Mouse (Mus musculus): ENCODE results near the gene Zfp937. TPM values are rescaled to one million over a fixed set of nuclear protein-coding genes. Genes with fewer than 3 reads are reported as not detected.
"Not testable (repeated sequence)": the region's sequence is repeated elsewhere in the genome, so short reads cannot be mapped to it uniquely, and the experiment has no call there.

Zfp937 gene
- total and polyA plus RNA-seq, 3 experiments: 0.20 to 1.7 (median 1.5) TPM

GRCm38 (mm10) chr2:150243211-150243610 lies 25.3 kb downstream of the Zfp937 start:
- no peaks in the 10 kb centered on the region for H3K36me3 ChIP-seq (ENCODE audit: control insufficient read depth, insufficient read depth, low read length)
- intact Hi-C loops (cut with DNase I): no loop called here
- WGBS: 82% methylated on average over 2 of the region's 2 CpGs
- H3K9ac ChIP-seq (ENCODE audit: low read depth, low read length): no peak overlapping the region
- H3K4me3 ChIP-seq: no peak overlapping the region
- DNase-seq: no peak
- H3K27me3 ChIP-seq (ENCODE audit: control insufficient read depth, insufficient read depth, low read length): no peaks in the 10 kb centered on the region
- no peaks in the 10 kb centered on the region for H3K4me1 ChIP-seq (ENCODE audit: control insufficient read depth, insufficient read depth, low read length)
- H3K79me2 ChIP-seq (replicated peaks; ENCODE audit: control insufficient read depth, insufficient read depth, low read length): no peaks in the 10 kb centered on the region
- TF ChIP-seq CTCF (IDR thresholded peaks at IDR 0.05): no peak
- TF ChIP-seq POLR2A (IDR thresholded peaks at IDR 0.05; ENCODE audit: insufficient read depth, low read depth, low read length): no peak
- no peak for TF ChIP-seq EP300 (IDR thresholded peaks at IDR 0.05; ENCODE audit: insufficient read depth, low read depth, low read length)
- no peak overlapping the region for H3K27ac ChIP-seq

GRCm38 (mm10) chr2:150255491-150255890 lies 37.6 kb downstream of the Zfp937 start, which contains the start of gene Gm21994:
Gene Gm21994, minus strand, starts transcription at chr2:150255591.
- H3K36me3 ChIP-seq (ENCODE audit: control insufficient read depth, insufficient read depth, low read length); H3K79me2 ChIP-seq (replicated peaks; ENCODE audit: control insufficient read depth, insufficient read depth, low read length); H3K27ac ChIP-seq; H3K27me3 ChIP-seq (ENCODE audit: control insufficient read depth, insufficient read depth, low read length); H3K9ac ChIP-seq (ENCODE audit: low read depth, low read length); DNase-seq; intact Hi-C loops (cut with DNase I); H3K4me3 ChIP-seq; H3K4me1 ChIP-seq (ENCODE audit: control insufficient read depth, insufficient read depth, low read length): not testable (repeated sequence)
- 29% methylated on average over 2 of the region's 2 CpGs for WGBS

- H3K4me1 ChIP-seq (ENCODE audit: control insufficient read depth, insufficient read depth, low read length); DNase-seq; H3K27me3 ChIP-seq (ENCODE audit: control insufficient read depth, insufficient read depth, low read length); H3K79me2 ChIP-seq (replicated peaks; ENCODE audit: control insufficient read depth, insufficient read depth, low read length); H3K9ac ChIP-seq (ENCODE audit: low read depth, low read length); H3K27ac ChIP-seq; intact Hi-C loops (cut with DNase I); H3K36me3 ChIP-seq (ENCODE audit: control insufficient read depth, insufficient read depth, low read length); H3K4me3 ChIP-seq: not testable (repeated sequence)
- WGBS: 54% methylated on average over 2 of the region's 2 CpGs
Measured at GRCm38 (mm10) chr2:150256861-150257260, 39.0 kb downstream of the Zfp937 start.

GRCm38 (mm10) chr2:150257291-150257690 lies 39.4 kb downstream of the Zfp937 start, which contains the start of gene Gm14124:
Gene Gm14124, plus strand, starts transcription at chr2:150257517.
- H3K9ac ChIP-seq (ENCODE audit: low read depth, low read length); intact Hi-C loops (cut with DNase I); H3K79me2 ChIP-seq (replicated peaks; ENCODE audit: control insufficient read depth, insufficient read depth, low read length); H3K27ac ChIP-seq; H3K36me3 ChIP-seq (ENCODE audit: control insufficient read depth, insufficient read depth, low read length); H3K27me3 ChIP-seq (ENCODE audit: control insufficient read depth, insufficient read depth, low read length); H3K4me3 ChIP-seq; DNase-seq; H3K4me1 ChIP-seq (ENCODE audit: control insufficient read depth, insufficient read depth, low read length): not testable (repeated sequence)
- 54% methylated on average over 4 of the region's 4 CpGs for WGBS

Other genes with a start within 250 kb of the Zfp937 start
- 1 to 10 TPM; 4.1 to 4.9 TPM for gene Zfp120, start 81.4 kb upstream of the Zfp937 start, total RNA-seq (2021)
- 0.76 and 1.6 TPM in 2 replicates for gene Zfp120, start 81.4 kb upstream of the Zfp937 start, polyA plus RNA-seq (2012; rRNA removed)
- not detected for gene Gm10770, start 38.4 kb upstream of the Zfp937 start, total RNA-seq (2021)
- gene Gm10770, start 38.4 kb upstream of the Zfp937 start, polyA plus RNA-seq (2012; rRNA removed): not detected in 2 replicates
- gene Gm14139, start 36.3 kb upstream of the Zfp937 start, total RNA-seq (2021): not detected
- not detected in 2 replicates for gene Gm14139, start 36.3 kb upstream of the Zfp937 start, polyA plus RNA-seq (2012; rRNA removed)
- 1 to 10 TPM; 1.6 to 1.8 TPM for gene Gm21994, start 37.5 kb downstream of the Zfp937 start, total RNA-seq (2021)
- gene Gm21994, start 37.5 kb downstream of the Zfp937 start, polyA plus RNA-seq (2012; rRNA removed): 0.18 TPM in 1 of 2 replicates, not detected in the other
- gene Gm14124, start 39.4 kb downstream of the Zfp937 start, total RNA-seq (2021): under 1 TPM in 1 of 2 experiments, not detected in 1; 0.08 TPM
- not detected in 2 replicates for gene Gm14124, start 39.4 kb downstream of the Zfp937 start, polyA plus RNA-seq (2012; rRNA removed)
- gene Gm10130, start 105.6 kb downstream of the Zfp937 start, total RNA-seq (2021): 1 to 10 TPM in 1 of 2 experiments, not detected in 1; 1.1 TPM
- gene Gm10130, start 105.6 kb downstream of the Zfp937 start, polyA plus RNA-seq (2012; rRNA removed): not detected in 2 replicates
- gene 3300002I08Rik, start 144.7 kb downstream of the Zfp937 start, total RNA-seq (2021): 1 to 10 TPM; 1.4 to 1.5 TPM
- 0.78 and 0.88 TPM in 2 replicates for gene 3300002I08Rik, start 144.7 kb downstream of the Zfp937 start, polyA plus RNA-seq (2012; rRNA removed)
- 1 to 10 TPM; 6.5 to 7.1 TPM for gene Zfp442, start 233.4 kb downstream of the Zfp937 start, total RNA-seq (2021)
- 0.37 and 1.1 TPM in 2 replicates for gene Zfp442, start 233.4 kb downstream of the Zfp937 start, polyA plus RNA-seq (2012; rRNA removed)